Mouse (Mus musculus) urinary bladder, postnatal 0 days (tissue): ENCODE results near the gene Cnot6. TPM values are rescaled to one million over a fixed set of nuclear protein-coding genes. Genes with fewer than 3 reads are reported as not detected.

Source experiments
- polyA plus RNA-seq: library from polyadenylated mRNA; unstranded; fragments of >200 nt; fragmentation: Nextera tagmentation; extraction: Ambion mirVana; gene quantifications from 2 replicates; pipeline ENCODE4 v1.2.1, GENCODE M21; 2015

Cnot6 gene
- 20.9 and 26.0 TPM in 2 replicates for polyA plus RNA-seq

DNA sequence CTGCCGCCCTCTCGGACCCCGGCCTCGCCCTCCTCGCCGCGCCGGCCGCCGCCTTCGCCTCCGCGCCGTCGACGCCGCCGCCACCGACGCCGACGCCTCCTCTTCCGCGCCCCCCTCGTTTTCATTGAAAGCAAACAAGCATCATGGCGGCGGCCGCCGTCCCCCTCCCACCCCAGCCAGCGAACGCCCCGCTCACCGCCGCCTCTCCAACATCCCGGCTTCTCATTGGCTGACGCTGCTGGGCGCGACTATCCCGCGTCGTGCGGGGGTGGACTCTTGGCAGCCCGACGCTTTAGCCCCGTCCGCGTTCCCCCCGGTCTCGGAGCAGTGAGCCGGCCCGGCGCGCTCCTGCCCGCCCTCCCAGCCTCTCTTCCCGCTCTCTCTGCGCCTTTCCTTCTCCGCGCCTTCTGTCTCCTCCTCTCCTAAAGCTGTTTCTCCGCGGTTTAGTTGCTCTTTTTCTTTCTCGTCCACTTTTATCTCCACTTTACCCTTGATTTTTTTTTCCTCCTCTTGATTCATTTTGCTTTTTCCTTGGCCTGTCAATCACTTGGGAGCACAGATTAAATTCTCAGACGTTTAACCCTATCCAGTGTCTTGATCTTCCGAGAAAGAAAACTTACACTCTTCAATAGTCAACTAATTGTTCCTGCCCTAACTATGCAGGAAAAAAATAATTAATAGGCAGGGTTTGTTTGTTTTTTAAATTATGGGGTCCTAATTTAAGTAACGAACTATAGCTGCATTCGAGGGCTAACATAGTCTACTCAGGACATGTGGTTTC is at the start of gene Cnot6:
Cnot6 (minus strand) TSS at position 169 of the 781 bp plus-strand sequence.

DNA sequence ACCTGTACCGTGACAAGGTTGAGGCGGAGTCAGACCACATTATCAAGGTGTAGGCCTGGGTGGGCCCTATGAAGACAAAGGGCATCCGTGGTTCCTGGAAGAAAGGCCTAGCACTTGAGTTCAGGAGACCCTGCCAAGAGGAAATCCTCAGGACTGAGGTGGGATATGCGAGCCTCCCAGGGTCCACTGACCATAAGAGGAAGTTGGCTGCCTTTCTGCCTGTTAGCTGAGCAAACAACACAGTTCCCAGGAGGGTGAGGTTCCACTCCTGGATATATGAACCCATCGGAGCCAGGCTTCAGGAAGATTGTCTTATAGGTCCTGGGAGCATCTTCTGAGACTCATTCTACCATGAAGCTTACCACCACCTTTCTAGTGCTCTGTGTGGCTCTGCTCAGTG is 49.2 kb downstream of the Cnot6 start, which contains the start of gene Scgb3a1:
Scgb3a1 (plus strand) TSS at position 301 of the 400 bp plus-strand sequence.

Other genes starting within 250 kb of the Cnot6 start
- not detected in 2 replicates for gene Olfr1386, start 247.7 kb downstream of the Cnot6 start, polyA plus RNA-seq
- not detected in 2 replicates for gene Olfr1385, start 223.7 kb downstream of the Cnot6 start, polyA plus RNA-seq
- gene Olfr1384, start 206.0 kb downstream of the Cnot6 start, polyA plus RNA-seq = not detected in 2 replicates
- not detected in 2 replicates for gene Olfr1383, start 193.1 kb downstream of the Cnot6 start, polyA plus RNA-seq
- gene Olfr1382, start 184.5 kb downstream of the Cnot6 start, polyA plus RNA-seq = not detected in 2 replicates
- not detected in 2 replicates for gene Olfr1381, start 169.3 kb downstream of the Cnot6 start, polyA plus RNA-seq
- not detected in 2 replicates for gene Olfr1380, start 155.8 kb downstream of the Cnot6 start, polyA plus RNA-seq
- 1.0 and 1.1 TPM in 2 replicates for gene Flt4, start 103.5 kb downstream of the Cnot6 start, polyA plus RNA-seq
- gene Scgb3a1, start 49.1 kb downstream of the Cnot6 start, polyA plus RNA-seq = 0.48 TPM in 1 of 2 replicates, not detected in the other
- gene Gfpt2, start 81.5 kb upstream of the Cnot6 start, polyA plus RNA-seq = 15.9 and 18.1 TPM in 2 replicates
- 19.3 and 23.2 TPM in 2 replicates for gene Mapk9, start 134.0 kb upstream of the Cnot6 start, polyA plus RNA-seq
- 0.25 and 0.64 TPM in 2 replicates for gene Rasgef1c, start 189.1 kb upstream of the Cnot6 start, polyA plus RNA-seq